Mouse (Mus musculus) bone marrow macrophage, adult 2 months (primary cell): ENCODE measurements around the gene Gm11985.

Experiments used
- CTCF ChIP-seq: IDR thresholded peaks from 2 replicates; pipeline ENCODE4 v1.5.1; 2012; ENCODE audit warnings: low read depth, mild to moderate bottlenecking, low read length, moderate library complexity
- POLR2A ChIP-seq: IDR thresholded peaks from 2 replicates; pipeline ENCODE4 v1.6.1; 2012; ENCODE audit warnings: mild to moderate bottlenecking, low read depth, low read length, borderline replicate concordance

DNA sequence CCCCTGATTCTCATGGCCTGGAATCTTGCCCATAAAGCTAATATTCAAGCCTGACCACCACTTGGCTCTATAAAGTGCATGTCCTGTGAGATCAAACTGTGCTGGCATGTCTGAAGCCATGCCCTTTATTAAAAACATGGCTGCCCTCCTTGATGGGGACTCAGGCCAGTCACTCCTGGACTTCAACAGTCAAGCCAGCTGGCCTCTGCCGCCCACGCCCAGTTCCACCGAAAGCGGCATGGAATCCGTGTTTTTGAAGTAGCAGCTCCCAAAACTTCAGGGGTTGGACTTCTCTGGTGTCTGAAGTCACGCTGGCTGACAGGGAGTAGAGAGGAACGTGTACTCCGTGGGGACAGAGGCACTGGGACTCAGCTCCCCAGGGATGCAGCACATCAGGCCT is 40.8 kb downstream of the Gm11985 start:
- TF ChIP-seq POLR2A (no peak), CTCF (no peak)
